In genomic region chr1:179961777-179962176, GRCm38 (mm10) we compare ENCODE assay signal across 8 mouse cellular contexts. TPM values are rescaled to one million over a fixed set of nuclear protein-coding genes. Genes with fewer than 3 reads are reported as not detected.
DNase-seq lines count a peak whose midpoint lies in the region; ATAC-seq and TF ChIP-seq lines count a peak whose summit lies in the region.

No protein-coding gene starts in this region.

- DNase-seq in cerebellum, adult 9-10 months, result peak; percentile 45
- DNase-seq in cerebellum, adult 11-12 months, result no peak
- DNase-seq in B cell, adult 2 months, result peak; percentile 3
- no peak for DNase-seq in right cerebral cortex, postnatal 4 days
- DNase-seq in ovary, postnatal 10 days (ENCODE audit: low spot score), result no peak

- H3K9ac ChIP-seq in embryonic facial prominence, embryonic 12.5 days, result peak overlapping the region; percentile 50; the same call in 1 of the 2 replicates
- 0 out of 2 replicates have a peak overlapping the region, but pooled peaks have one; percentile 94 for H3K9ac ChIP-seq in intestine, postnatal 0 days (ENCODE audit: low read depth, low read length)
- H3K9ac ChIP-seq in neural tube, embryonic 13.5 days, result peak overlapping the region; percentile 96

- H3K4me3 ChIP-seq in embryonic facial prominence, embryonic 12.5 days, result peak overlapping the region; percentile 73
- peak overlapping the region; percentile 88 for H3K4me3 ChIP-seq in intestine, postnatal 0 days (ENCODE audit: low read depth, low read length)
- peak overlapping the region; percentile 81 for H3K4me3 ChIP-seq in neural tube, embryonic 13.5 days

- ATAC-seq in embryonic facial prominence, embryonic 12.5 days (ENCODE audit: insufficient number of reproducible peaks, insufficient read depth, low FRiP score, low TSS enrichment), result no peak
- no peak for ATAC-seq in intestine, postnatal 0 days
- no peak for ATAC-seq in neural tube, embryonic 13.5 days (ENCODE audit: low read depth)

- no peaks in the 10 kb centered on the region for H3K27me3 ChIP-seq in embryonic facial prominence, embryonic 12.5 days
- H3K27me3 ChIP-seq in intestine, postnatal 0 days (replicated peaks; ENCODE audit: control insufficient read depth, insufficient read depth, low read length), result no peaks in the 10 kb centered on the region
- H3K27me3 ChIP-seq in neural tube, embryonic 13.5 days, result no peaks in the 10 kb centered on the region

- 36% methylated on average over 4 of the region's 4 CpGs for WGBS in embryonic facial prominence, embryonic 12.5 days
- 48% methylated on average over 4 of the region's 4 CpGs for WGBS in intestine, postnatal 0 days
- 43% methylated on average over 4 of the region's 4 CpGs for WGBS in neural tube, embryonic 13.5 days

- H3K4me1 ChIP-seq in embryonic facial prominence, embryonic 12.5 days, result peaks cover 29% of the 10 kb centered on the region
- peaks cover 5% of the 10 kb centered on the region; the same call in 1 of the 2 replicates for H3K4me1 ChIP-seq in intestine, postnatal 0 days (replicated peaks; ENCODE audit: control insufficient read depth, insufficient read depth, low read length)
- H3K4me1 ChIP-seq in neural tube, embryonic 13.5 days (replicated peaks), result peaks cover 38% of the 10 kb centered on the region

- H3K27ac ChIP-seq in embryonic facial prominence, embryonic 12.5 days, result no peak overlapping the region
- H3K27ac ChIP-seq in intestine, postnatal 0 days (ENCODE audit: low read depth, low read length), result no peak overlapping the region
- H3K27ac ChIP-seq in neural tube, embryonic 13.5 days (replicated peaks), result no peak overlapping the region

- no peak for TF ChIP-seq CTCF in intestine, postnatal 0 days (IDR thresholded peaks at IDR 0.05; ENCODE audit: low read depth)

- H3K4me2 ChIP-seq in embryonic facial prominence, embryonic 12.5 days (replicated peaks), result peak overlapping the region; percentile 82
- peak overlapping the region; percentile 92 for H3K4me2 ChIP-seq in intestine, postnatal 0 days (replicated peaks; ENCODE audit: low read depth)
- peak overlapping the region; percentile 90 for H3K4me2 ChIP-seq in neural tube, embryonic 13.5 days

- H3K9me3 ChIP-seq in embryonic facial prominence, embryonic 12.5 days, result no peaks in the 10 kb centered on the region
- H3K9me3 ChIP-seq in intestine, postnatal 0 days (ENCODE audit: control insufficient read depth), result no peaks in the 10 kb centered on the region
- no peaks in the 10 kb centered on the region for H3K9me3 ChIP-seq in neural tube, embryonic 13.5 days

- no peaks in the 10 kb centered on the region for H3K36me3 ChIP-seq in embryonic facial prominence, embryonic 12.5 days
- no peaks in the 10 kb centered on the region for H3K36me3 ChIP-seq in intestine, postnatal 0 days (ENCODE audit: control insufficient read depth, insufficient read depth)
- no peaks in the 10 kb centered on the region for H3K36me3 ChIP-seq in neural tube, embryonic 13.5 days

RNA-seq across cellular contexts. Expression of gene Cdc42bpa, which starts 1.5 kb away (rescaled TPM):
- 18.4 and 20.2 TPM in 2 replicates for polyA plus RNA-seq in embryonic facial prominence, embryonic 12.5 days (2016; fragmentation: Nextera tagmentation; extraction: Ambion mirVana)
- polyA plus RNA-seq in intestine, postnatal 0 days (2015; fragmentation: Nextera tagmentation; extraction: Ambion mirVana), result 9.2 and 10.9 TPM in 2 replicates
- 20.3 and 21.3 TPM in 2 replicates for polyA plus RNA-seq in neural tube, embryonic 13.5 days (2015; fragmentation: Nextera tagmentation; extraction: Ambion mirVana)

Comparison
In these comparisons a context has a peak if more than half of its experiments do, and no peak if none do; other contexts are left out.
1. DNase-seq: peak in cerebellum, adult 9-10 months (single experiment) and B cell, adult 2 months (2 of 2); none in cerebellum, adult 11-12 months (single experiment), right cerebral cortex, postnatal 4 days (single experiment) and ovary, postnatal 10 days (single experiment).
2. Peak in every context shown above with its lines, with median percentiles within 50 percentile points of each other: H3K4me2 ChIP-seq, H3K4me3 ChIP-seq and H3K9ac ChIP-seq.